Mouse (Mus musculus): Measurements from ENCODE around the gene Olfr703.

Gene Olfr703

DNA sequence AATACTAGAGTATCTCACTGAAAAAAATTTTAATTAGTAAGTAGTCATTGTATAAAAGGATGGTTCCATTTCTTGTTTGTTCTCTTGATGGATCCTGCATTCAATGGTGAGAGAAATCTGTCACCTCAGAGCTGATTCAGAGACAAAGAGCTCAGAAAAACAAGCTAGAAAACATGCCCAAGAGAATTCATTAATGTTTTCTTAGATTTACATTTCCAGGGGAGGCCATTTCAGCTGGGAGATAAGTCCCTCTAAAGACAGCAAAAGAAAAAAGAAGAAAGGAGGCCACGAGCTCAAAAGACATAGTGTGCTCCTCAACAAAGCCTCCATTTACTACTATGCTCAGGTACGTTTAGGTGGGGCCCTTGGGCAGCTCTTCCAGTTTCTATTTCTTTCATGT lies at the start of gene Olfr703:
Gene Olfr703 (plus strand): TSS at position 301 of the 400 bp plus-strand sequence.
- no peak for DNase-seq

- DNase-seq = no peak
Observed at GRCm38 (mm10) chr7:106808734-106809133, 34.4 kb upstream of the Olfr703 start, which contains the start of gene Olfr700. Gene Olfr700 (minus strand): TSS chr7:106808834.

DNA sequence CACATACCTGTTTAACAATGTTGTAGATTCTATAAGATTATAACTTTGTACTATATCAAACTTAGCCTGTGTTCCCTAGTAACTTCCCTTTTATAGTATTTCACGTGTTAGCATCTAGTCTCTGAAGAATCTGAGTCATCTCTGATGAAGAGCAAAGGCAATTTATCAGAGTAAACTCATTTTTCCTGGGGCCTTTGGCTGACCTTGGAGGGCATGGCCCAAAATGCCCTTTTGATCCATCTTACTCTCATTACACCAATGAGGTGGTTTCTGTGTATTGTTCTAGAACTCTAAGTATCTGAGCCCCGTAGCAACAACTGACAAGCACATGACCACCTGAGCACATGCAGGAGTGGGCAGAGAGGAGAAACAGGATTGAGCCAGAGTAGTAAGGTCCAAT lies 29.3 kb upstream of the Olfr703 start, which contains the start of gene Olfr701:
Gene Olfr701 (plus strand): TSS at position 301 of the 400 bp plus-strand sequence.
- no peak for DNase-seq

DNA sequence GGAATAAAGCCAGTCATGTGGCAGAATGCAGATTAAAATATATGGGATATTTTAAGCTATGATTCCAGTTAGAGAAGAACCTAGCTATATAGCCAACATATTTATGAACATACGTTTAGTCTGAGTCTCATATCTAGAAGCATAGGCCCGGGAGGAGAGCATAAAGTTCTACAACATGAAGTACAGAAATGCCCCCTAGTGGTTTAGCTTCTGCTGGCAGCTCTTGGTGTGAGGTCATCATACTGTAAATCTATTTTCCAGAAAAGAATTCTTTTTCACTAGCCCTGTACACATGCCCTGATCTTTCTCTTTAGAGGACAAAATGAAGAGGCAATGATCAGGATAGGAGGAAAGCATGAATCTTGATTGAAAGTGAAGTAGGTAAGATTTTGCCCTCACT lies 27.4 kb upstream of the Olfr703 start:
- no peak for DNase-seq

DNA sequence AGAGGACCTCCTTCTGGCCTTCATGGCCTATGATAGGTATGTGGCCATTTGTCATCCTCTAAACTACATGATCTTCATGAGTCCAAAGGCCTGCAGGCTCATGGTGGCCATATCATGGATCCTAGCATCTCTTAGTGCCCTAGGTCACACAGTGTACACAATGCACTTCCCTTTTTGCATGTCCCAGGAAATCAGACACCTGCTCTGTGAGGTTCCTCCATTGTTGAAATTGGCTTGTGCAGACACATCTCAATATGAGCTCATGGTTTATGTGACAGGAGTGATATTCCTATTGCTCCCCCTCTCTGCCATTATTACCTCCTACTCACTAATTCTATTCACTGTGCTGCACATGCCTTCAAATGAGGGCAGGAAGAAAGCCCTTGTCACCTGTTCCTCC lies 24.7 kb upstream of the Olfr703 start:
- no peak for DNase-seq

- DNase-seq = no peak
Observed at GRCm38 (mm10) chr7:106833793-106834192, 9.4 kb upstream of the Olfr703 start, which contains the start of gene Olfr702. Gene Olfr702 (minus strand): TSS chr7:106833893.

DNA sequence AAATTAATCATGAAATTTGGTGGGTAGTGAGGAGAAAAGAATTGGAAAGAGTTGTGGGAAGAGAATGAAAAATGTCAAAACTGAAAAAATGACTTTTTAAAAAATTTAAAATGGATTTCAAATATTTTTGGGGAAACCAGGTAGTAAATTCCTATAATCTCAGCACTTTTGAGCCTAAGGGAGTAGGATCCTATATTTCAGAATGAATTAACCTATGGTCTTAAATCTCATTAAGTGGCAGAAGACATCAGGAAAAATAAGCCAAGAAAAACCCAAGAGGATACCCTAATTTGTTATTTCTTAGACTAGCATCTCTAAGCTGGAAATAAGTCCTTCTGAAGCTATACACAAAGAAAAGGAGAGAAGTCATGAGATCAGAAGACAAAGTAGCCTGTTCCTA lies 19.7 kb downstream of the Olfr703 start, which contains the start of gene Olfr704:
Gene Olfr704 (plus strand): TSS at position 301 of the 400 bp plus-strand sequence.
- no peak for DNase-seq

- DNase-seq = no peak
Observed at GRCm38 (mm10) chr7:106876791-106877190, 33.6 kb downstream of the Olfr703 start, which contains the start of gene Olfr705. Gene Olfr705 (minus strand): TSS chr7:106876891.

- DNase-seq = no peak
Observed at GRCm38 (mm10) chr7:106888062-106888461, 44.9 kb downstream of the Olfr703 start, which contains the start of gene Olfr706. Gene Olfr706 (minus strand): TSS chr7:106888162.
